Mouse (Mus musculus): ENCODE measurements around the gene Atat1.
A peak's percentile ranks its signal among the peaks of the same experiment; 100 is the strongest.

- TF ChIP-seq CTCF (IDR thresholded peaks at IDR 0.05; ENCODE audit: low read depth, low read length) (0 out of 2 replicates have a peak, but pooled peaks have one; percentile 24), POLR2A (IDR thresholded peaks at IDR 0.05; ENCODE audit: borderline replicate concordance, low read depth, low read length) (no peak)
These were observed 30.4 kb downstream of the Atat1 start, which contains the start of gene Dhx16 for GRCm38 (mm10) chr17:35879245-35880057.
